Mouse (Mus musculus) gastrocnemius, postnatal 4 days (tissue): ENCODE data around the gene Pax2. TPM values are rescaled to one million over a fixed set of nuclear protein-coding genes. Genes with fewer than 3 reads are reported as not detected.

Experiments used
- microRNA-seq: library from miRNA; unstranded; fragments of <30 nt; microRNA quantifications from one replicate; pipeline ENCODE4 v1.2.0, GENCODE M21; 2021
- total RNA-seq, 2 experiments: library from RNA; stranded (reverse); gene quantifications; 2 replicates each; pipeline ENCODE4 v1.2.3; 2021

Gene Pax2
- total RNA-seq, 2 experiments from 2014 or later: not detected

Small RNA genes within 50 kb of the gene (microRNA-seq; reads per million reads assigned to microRNA genes)
- not detected for gene Mir6405

Other genes with a start within 250 kb of the Pax2 start
- gene Sec31b, start 210.2 kb upstream of the Pax2 start, total RNA-seq: 1 to 10 TPM; 3.1 to 3.3 TPM
- not detected for gene Gm20538, start 203.2 kb upstream of the Pax2 start, total RNA-seq
- gene Ndufb8, start 200.6 kb upstream of the Pax2 start, total RNA-seq: 100 to 1,000 TPM; 534 to 566 TPM
- 100 to 1,000 TPM; 110 to 121 TPM for gene Hif1an, start 193.2 kb upstream of the Pax2 start, total RNA-seq
- gene Slf2, start 175.1 kb downstream of the Pax2 start, total RNA-seq: 10 to 100 TPM; 46.8 to 52.4 TPM
- gene Sema4g, start 233.1 kb downstream of the Pax2 start, total RNA-seq: 1 to 10 TPM; 2.5 to 3.4 TPM
- gene Twnk, start 249.6 kb downstream of the Pax2 start, total RNA-seq: 10 to 100 TPM; 14.6 to 14.9 TPM